Mouse (Mus musculus) mammary gland, adult 2 months (tissue): ENCODE data around the gene Olfr362. TPM values are rescaled to one million over a fixed set of nuclear protein-coding genes. Genes with fewer than 3 reads are reported as not detected.

ENCODE experiments used
- polyA plus RNA-seq: library from polyadenylated mRNA; depleted of rRNA; stranded (reverse); fragments of >200 nt; gene quantifications from 2 replicates; pipeline ENCODE4 v1.2.3, GENCODE M21; 2012; ENCODE audit warnings: low replicate concordance; rRNA removed

The Olfr362 gene
- polyA plus RNA-seq, result not detected in 2 replicates

DNA sequence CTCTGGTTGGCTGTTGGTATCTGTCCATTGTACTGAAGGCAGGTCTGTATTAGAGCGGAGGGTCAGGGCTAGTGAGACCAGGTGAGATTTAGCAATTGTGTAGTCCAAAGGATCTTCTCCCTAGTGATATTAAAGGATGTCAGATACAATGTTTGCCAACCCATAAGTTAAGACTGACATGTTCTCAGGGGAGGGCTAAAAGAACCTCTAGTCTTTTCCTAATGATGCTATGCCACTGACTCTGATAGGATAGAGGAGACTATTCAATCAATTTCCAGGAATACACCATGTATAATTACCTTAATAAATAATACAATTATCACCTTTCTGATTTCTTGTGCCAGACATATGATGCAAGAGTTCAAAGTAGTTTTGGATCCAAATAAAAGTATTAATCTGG is at the start of gene Olfr362:
Gene Olfr362 (minus strand): TSS at position 101 of the 400 bp plus-strand sequence.

GRCm38 (mm10) chr2:37139022-37139421 is 21.3 kb upstream of the Olfr362 start, which contains the start of gene Olfr364-ps1:
Gene Olfr364-ps1 (plus strand): TSS chr2:37139322.

DNA sequence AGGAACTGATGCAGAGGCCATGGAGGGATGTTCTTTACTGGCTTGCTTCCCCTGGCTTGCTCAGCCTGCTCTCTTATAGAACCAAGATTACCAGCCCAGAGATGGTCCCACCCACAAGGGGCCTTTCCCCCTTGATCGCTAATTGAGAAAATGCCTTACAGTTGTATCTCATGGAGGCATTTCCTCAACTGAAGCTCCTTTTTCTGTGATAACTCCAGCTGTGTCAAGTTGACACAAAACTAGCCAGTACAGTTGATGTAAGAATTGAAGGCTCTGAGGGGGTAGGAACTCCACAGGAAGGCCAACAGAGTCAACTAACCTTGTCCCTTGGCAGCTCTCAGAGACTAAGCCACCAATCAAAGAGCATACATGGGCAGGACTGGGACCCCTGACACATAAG is 28.5 kb downstream of the Olfr362 start, which contains the start of gene Olfr361:
Gene Olfr361 (minus strand): TSS at position 101 of the 400 bp plus-strand sequence.

DNA sequence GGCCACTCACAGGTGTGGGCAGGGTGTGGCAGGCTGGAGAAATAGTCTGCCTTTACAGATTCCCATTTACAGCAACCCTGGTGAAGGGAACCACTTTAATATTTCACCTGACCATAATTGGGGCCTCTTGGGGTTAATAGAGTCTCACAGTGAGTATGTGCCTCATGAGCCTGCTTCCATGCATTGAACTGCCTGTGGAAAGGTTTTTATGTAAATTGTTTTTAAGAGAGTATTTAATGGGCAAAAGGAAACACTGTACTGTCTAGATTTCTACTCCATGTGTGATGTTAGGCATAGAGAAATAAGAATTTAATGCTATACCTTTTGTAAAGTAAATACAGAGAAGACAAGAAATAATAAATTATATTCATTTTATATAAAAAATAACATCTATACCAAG is 52.3 kb downstream of the Olfr362 start, which contains the start of gene Olfr360:
Gene Olfr360 (plus strand): TSS at position 301 of the 400 bp plus-strand sequence.

Other genes starting within 250 kb of the Olfr362 start
- not detected in 2 replicates for gene Olfr352, start 249.4 kb downstream of the Olfr362 start, polyA plus RNA-seq
- gene Olfr353, start 225.0 kb downstream of the Olfr362 start, polyA plus RNA-seq, result not detected in 2 replicates
- gene Olfr354, start 212.2 kb downstream of the Olfr362 start, polyA plus RNA-seq, result not detected in 2 replicates
- not detected in 2 replicates for gene Olfr355, start 189.0 kb downstream of the Olfr362 start, polyA plus RNA-seq
- not detected in 2 replicates for gene Olfr356, start 180.8 kb downstream of the Olfr362 start, polyA plus RNA-seq
- gene Olfr357, start 124.1 kb downstream of the Olfr362 start, polyA plus RNA-seq, result not detected in 2 replicates
- gene Olfr358, start 108.6 kb downstream of the Olfr362 start, polyA plus RNA-seq, result not detected in 2 replicates
- not detected in 2 replicates for gene Olfr360, start 52.2 kb downstream of the Olfr362 start, polyA plus RNA-seq
- gene Olfr361, start 28.6 kb downstream of the Olfr362 start, polyA plus RNA-seq, result not detected in 2 replicates
- gene Olfr364-ps1, start 21.4 kb upstream of the Olfr362 start, polyA plus RNA-seq, result not detected in 2 replicates
- not detected in 2 replicates for gene Olfr365, start 70.3 kb upstream of the Olfr362 start, polyA plus RNA-seq
- not detected in 2 replicates for gene Olfr366, start 93.7 kb upstream of the Olfr362 start, polyA plus RNA-seq
- gene Olfr368, start 208.6 kb upstream of the Olfr362 start, polyA plus RNA-seq, result not detected in 2 replicates
- gene Pdcl, start 241.4 kb upstream of the Olfr362 start, polyA plus RNA-seq, result 4.7 and 11.4 TPM in 2 replicates